Mouse (Mus musculus) 416B (cell line): ENCODE measurements around the gene Preb.
A peak's percentile ranks its signal among the peaks of the same experiment; 100 is the strongest.

ENCODE experiments used
- DNase-seq: peaks from one replicate; pipeline ENCODE4 v3.0.0; 2011; ENCODE audit warnings: low read depth

The Preb gene

DNA sequence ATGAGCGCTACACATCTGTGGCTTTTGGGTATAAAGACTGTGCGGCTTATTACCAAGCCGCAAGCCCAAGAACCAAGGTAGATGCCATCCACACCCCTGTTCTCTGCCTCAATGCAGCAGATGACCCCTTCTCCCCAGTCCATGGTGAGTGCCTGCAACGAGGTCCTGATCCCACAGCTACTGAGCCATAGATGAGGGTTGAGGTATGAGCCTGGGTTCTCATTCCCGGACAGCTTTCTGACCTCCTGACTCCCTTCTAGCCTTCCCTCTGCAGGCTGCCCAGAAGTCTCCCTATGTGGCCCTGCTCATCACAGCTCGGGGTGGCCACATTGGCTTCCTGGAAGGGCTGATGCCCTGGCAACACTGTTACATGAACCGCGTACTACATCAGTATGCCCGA, 5.6 kb downstream of the Preb start:
- DNase-seq, result no peak

DNA sequence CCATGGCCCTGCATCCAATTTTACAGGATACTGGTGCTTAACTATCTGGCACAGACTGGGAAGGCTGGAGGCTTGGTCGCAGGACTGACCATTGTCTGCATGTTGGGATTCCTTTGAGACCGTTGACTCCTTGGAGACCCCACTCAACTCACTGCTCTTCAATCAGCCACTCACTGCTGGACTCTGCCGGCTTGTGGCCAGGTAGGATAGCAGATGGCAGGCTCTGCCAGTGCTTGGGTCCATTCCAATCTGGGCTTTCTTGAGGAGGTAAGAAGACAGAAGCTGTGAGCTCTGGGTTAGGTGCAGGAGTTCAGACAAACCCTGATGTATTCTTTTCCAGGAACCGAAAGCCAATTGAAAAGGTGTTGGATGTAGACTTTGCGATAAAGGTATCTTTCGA, 6.1 kb downstream of the Preb start:
- DNase-seq, result no peak

DNA sequence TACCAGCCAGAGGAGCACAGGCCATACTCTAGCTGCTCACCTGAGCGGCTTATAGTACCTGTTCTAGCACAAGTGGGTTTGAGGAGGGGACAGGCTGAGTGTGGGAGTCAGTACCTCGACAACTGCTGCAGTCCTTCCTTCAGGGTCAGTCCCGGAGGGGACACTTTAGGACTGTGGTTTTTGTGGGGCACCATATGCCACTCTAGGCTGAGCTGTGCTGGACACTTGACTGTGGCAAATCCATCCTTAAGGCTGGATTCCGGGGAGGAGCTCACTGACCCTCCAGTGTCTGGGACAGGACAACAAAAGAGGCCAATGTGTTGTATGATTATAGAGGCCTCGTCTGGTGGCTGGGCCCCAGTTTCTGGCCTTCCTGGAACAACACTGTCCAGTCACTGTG, 7.6 kb downstream of the Preb start:
- DNase-seq, result no peak

DNA sequence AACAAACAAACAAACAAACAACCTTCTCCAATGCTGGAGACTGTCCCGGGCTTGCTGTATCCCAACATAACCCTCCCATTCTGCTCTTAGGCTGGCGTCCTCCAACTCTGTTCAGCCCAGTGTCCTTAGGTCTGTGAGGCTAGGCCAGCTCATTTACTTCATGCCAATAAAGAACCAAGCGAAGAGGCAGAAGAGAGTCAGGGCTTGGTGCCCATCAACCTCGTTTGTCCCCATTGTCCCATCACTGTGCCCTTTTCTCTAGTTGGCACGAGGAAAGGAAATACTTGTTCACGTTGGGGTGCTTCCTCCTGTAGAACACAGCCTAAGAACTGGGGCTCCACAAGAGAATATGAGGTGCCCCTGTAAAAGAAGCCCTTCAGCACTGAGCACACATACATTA, 8.5 kb downstream of the Preb start:
- no peak for DNase-seq

DNA sequence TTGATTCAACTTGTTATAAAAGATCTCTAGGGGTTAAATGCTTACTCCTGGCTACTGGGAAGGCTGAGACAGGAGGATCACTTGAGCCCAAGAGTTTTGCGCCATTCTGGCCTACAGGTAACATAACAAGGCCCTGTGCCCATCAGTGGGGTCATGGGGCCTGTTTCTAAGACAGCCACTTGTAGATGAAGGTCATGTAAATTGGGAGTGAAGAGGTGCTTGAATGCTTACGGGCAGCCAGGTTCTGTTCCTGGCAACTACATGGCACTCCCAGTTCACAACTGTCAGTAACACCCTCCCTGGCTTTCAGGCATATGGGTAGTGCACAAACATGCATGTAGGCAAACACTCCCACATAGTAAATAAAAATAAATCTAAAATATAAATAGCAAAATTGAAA, 9.2 kb downstream of the Preb start:
- DNase-seq, result no peak

DNA sequence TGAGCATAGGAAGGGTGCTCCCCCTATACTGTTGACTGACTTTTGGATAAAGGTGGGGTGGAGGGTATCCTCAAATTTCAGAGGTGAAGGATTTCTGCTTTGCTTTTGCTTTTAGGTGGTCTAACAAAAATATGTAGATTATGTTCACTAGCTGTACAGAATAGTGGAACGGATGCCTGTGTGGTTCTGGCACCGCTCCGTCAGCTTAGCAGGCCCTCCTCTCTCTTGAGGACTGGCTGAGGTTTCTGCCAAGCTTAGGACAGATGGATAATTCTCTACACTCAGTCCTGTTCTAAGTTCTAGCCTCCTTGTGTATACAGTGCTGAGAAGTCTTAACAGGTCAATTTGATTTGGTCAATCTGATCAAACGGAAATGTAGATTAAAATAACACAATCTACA, 9.7 kb downstream of the Preb start:
- peak; percentile 26 for DNase-seq

DNA sequence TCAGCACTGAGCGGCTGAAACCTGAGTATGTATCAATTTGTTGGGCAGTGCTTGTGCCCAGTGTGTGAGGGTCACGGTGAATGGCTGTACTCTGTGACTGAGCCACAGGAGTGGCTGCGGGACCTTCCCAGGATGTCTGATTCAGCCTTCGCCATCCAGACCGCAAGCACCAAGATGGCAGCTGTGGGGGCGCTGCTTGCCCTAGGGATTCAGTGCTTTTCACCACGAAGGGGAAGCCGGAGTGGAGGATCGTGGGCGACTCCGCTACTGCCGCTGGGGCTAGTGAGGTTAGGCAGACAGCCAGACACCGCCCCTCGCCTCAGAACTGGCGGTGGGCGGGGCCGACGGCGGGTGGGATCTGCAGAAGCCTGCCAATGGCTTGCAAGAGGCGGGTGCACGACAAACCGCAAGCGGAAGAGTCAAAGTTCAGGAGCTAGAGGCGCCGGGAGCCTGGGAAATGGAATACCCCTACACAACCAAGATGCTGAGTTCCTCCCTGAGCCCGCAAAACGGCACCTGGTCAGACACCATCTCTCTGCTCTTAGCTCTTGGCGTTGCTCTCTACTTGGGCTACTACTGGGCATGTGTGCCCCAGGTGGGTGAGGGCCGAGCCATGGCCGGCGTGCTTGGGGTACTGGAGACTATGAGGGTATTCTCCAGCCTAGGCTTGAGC, 10.4 kb downstream of the Preb start:
- peak; percentile 96 for DNase-seq

DNA sequence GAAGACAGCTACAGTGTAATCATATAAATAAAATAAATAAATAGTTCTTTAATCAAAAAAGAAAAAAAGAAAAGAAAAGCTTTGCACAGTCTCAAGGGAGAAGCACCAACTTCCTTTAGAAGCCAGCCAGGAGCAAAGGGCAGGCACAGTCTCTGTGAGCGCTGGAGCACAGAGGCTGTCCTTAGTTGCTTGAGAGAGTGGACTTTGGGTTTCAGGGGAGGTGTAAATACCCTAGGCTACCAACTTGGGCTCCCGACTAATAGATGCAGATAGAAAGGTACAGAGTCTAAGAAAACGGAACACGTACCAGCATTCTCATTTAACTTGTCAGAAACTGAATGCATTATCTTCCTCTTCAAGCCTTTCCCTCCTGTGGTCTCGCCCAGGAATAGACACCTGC, 11.5 kb downstream of the Preb start:
- DNase-seq, result no peak

DNA sequence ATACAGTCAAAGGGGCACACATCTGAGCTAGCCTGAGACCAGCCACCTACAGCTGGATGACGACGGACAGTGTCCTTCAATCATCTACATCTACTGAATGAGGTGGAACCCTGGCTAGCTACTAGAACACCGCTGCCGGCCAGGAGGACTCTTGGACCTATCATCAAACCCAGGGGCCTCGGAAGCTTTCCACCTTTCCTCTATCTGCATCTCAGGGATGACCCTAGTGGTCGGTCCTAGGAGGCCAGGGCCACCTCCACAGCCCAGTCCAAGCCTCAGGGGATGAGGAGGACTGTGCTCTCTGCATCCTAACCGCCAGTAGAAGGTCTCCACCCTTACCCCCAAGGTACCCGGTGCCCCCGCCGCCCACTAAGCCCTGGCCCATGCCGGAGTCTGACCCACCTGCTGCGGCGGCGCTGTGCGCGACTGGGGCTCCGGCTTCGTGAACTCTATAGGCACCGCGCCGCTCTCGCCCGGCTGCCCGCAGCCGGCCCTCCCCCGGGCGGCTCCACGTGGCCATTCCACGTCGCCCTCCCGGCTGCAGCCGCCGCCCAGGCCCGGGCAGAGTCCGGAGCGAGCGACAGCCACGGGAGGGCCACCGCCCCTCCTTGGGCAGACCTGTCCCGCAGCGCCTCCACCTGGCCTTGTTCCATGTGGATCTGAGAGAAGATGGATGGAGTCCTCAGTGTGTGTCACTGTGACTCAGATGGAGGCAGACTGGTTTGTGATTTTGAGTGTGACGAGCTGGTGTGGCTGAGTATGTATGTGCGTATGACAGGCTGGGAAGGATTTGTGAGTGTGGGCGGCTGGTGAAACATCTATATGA, 15.0 kb downstream of the Preb start, which contains the start of gene Cgref1:
Gene Cgref1, minus strand, starts transcription at position 636 of the 826 bp plus-strand sequence.
- no peak for DNase-seq

DNA sequence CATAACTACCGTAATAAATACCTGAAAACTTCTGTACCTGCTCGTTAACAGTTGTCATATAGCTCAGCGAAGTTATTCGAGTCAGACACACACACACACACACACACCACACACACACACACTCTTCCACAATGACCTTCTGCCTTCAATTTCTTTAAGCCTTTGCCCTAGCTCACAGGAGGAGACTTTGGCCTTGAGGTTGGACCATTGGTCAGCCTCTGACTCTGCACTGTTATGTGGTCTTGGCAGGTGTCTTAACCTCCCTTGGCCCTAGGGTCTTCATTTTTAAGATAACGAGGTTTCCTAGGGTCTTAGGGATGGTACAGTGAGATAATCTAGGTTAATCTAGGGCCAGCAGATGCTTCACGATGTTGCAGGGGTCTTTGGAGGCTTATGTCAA, 15.8 kb downstream of the Preb start:
- no peak for DNase-seq

DNA sequence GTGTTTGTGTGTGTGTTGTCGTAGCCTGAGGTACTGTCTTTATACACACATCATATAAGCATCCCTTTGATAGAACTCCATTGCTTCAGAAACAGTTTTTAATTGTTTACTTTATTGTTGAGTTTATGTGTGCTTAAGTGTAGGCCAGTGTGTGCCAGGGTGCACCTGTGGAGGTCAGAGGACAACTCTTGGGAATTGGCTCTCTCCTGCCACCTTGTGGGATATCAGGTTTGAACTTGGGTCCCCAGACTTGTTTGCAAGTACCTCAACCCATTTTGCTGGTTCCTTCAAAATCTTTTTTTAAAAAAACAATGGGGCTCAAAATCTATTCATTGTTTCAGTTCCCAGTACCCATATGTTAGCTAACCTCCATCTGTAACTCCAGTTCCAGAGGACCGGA, 17.2 kb downstream of the Preb start:
- DNase-seq, result peak; percentile 57

DNA sequence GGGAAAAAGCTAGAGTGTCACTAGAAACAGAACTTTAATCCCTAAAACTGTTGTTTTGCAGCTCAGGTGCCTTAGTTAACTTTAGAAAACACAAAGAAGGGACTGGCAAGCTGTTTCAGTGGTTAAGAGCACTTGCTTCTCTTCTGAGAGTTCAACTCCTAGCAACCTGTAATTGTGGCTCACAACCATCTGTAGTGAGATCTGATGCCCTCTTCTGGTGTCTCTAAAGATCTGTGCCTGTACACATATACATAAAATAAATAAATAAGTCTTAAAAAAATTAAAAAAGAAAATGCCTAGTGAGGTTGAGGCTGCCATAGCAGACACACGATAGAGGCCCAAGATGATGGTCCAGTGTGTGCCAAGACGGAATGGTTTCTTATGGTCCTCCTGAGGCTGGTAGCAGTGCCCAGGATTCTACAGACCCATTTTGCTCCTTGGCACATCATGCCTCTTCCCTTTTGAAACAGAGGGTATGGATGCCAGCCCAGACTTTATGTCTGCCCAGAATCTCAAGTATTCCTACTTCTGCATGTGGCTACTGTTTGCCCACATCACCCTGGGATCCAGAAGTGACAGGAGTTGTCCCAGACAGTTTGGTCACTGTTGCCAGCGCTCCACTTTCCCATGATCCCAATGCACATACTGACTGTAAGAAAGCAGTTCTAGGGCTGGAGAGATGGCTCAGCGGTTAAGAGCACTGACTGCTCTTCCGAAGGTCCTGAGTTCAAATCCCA, 25.3 kb downstream of the Preb start:
- peak; percentile 37 for DNase-seq

DNA sequence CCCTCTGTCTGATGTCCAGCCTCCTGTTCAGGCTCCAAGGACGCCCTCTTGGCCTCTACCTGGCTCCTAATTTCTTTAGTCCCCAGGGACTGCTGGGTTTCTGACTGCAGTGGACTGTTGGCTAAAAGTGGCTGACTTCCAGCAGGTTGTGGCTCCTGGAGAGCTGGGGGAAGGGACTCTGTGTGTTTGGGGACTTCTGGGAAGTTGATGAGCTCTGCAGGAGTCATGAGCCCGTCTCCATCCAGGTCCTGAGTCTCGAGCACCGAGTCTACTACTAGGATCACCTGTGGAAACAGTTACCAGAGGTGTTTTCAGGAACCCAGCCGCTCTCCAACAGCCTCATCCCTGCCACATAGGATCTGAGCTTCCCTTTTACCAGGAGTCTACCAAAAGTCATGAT, 26.5 kb downstream of the Preb start:
- DNase-seq, result no peak

DNA sequence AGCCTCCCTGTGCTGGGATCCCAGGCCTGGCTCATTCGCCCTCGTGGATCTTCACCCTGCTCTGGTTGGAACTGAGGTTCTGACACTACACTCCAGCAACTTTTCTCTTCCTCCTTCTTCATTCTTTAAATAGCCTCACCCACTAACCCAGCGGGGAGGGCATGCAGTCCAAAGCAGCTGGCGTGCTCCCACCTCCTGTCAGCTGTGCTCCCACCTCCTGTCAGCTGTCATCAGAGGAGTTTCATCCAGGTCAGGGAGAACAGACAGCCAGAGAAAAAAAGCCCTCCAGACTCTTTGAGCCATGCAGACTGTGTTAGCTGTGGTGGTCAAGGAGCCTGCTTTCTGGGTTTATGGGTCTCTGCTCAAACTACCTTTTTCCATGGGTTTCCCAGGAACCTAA, 28.8 kb downstream of the Preb start:
- DNase-seq, result no peak

DNA sequence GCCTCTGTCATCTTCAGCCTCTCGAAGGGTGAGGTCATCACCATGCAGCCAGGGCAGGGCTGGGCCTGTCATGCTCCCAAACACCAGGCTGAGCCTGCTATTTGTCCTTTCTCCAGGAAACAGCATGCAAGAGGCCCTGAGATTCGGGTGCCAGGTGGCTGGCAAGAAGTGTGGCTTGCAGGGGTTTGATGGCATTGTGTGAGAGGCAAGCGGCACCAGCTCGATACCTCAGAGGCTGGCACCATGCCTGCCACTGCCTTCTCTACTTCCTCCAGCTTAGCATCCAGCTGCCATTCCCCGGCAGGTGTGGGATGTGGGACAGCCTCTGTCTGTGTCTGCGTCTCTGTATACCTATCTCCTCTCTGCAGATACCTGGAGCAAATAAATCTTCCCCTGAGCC, 29.3 kb downstream of the Preb start:
- no peak for DNase-seq

DNA sequence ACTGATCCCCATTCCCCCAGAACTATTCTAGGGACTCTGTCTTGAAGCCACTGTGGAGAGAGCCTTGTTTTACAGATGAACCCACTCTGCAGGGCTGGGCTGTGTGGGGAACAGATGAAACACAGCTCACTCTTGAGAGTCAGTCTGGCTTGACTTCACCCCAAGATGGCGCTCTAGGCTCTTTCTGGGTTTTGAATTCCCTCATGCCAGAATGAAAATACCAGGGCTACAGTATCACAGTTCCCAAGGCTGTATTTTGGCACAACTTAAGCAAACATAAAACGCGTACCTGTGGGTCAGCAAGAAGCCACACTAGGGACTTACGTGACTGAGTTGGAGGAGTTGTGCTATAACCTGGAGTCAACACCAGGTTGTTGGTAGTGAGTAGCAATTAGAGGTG, 30.0 kb downstream of the Preb start:
- DNase-seq, result peak; percentile 64

DNA sequence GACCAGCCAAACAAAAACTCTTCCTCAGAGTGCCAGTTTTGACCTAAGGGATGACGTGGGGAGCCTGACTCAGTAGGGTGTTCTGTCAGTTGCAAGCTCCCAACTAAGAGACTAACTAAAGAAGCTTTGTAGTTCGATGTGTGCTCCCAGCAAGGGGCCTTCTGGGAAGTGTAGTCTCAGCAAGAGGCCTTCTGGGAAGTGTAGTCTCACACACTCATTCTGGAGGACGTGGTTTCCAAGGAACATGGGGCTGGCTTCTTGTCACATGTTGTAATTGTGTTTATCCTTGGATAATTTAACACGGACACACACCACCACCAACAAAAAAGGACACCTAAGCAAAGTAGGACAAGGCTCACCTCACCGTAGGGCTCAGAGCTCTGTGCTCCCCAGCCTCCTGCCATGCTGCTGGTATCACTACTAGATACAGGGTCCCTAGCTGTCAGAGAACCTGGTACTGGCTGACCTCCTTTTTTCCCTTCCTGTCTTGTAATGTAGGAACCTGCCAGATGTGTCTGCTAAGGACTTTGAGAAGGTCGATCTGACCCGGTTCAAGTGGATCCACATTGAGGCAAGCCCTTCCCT, 32.1 kb downstream of the Preb start:
- no peak for DNase-seq

DNA sequence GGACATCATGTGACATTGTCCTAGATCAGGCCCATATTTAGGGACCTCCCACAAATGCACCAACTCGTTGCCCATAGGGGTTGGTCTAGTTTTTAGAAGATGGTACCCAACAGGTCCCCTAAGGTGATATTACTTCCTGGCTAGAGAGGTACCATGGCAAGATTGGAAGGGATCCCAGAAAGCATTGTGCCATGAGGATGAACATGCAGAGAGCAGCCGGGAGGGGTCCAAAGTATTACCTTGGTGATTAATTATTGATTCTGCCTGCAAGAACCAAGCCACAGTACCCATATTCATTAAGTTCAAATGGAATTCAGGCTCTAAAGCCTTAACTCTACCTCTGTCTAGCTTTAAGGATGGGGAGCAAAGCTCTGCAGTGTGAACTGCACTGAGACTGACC, 34.1 kb downstream of the Preb start:
- no peak for DNase-seq

DNA sequence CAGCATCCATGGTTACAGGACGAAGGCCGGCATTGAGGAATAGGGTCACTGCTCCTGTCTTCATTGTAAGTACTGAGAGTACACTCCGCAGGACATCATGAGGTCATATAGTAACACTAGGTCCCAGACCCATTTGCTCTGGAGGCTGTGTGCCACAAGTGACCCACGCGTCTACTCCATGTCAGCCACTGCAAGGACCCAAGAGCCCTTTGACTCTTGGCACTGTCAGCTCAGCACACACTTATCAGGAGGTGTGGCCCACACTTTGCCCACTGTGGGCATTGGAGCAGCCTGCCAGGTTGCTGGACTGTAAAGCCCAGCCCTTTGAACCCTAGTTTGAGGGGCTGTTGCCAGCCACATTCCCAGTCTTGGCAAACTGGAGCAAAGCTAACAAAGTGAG, 34.9 kb downstream of the Preb start:
- DNase-seq, result no peak

DNA sequence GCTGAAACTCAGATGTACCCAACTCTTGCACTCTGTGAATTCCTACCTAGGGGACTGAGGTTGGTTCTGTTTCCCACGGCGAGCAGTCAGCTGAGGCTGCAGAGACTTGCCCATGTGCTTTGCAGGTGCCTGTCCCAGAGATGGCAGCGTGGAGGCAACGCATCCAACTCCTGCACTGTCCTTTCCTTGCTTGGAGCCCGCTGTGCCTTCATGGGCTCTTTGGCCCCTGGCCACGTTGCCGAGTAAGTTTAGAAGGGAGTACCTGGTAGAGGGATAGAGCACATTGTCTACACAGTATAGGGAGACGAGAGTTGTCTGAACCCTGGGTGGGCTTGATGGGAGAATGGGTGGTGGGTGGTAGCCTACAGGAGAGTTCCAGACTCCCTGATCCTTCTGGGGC, 35.5 kb downstream of the Preb start:
- no peak for DNase-seq

DNA sequence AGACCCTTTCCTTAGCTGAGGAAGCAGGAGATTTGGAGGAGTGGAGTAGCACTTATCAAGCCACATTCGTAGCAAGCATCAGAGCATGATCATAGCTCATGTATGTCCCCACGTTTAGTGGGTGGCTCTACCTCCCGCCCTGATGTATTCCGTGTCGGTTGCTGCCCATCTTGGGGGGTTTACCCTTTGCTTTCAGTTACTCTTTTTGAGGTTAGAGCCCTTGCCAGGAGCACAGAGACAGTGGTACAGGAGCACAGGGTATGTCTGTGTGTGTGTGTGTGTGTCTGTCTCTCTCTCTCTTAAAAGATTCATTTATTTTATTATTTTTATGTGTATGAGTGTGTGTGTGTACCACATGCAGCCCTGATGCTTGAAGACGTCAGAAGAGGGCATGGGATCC, 37.0 kb downstream of the Preb start:
- no peak for DNase-seq

DNA sequence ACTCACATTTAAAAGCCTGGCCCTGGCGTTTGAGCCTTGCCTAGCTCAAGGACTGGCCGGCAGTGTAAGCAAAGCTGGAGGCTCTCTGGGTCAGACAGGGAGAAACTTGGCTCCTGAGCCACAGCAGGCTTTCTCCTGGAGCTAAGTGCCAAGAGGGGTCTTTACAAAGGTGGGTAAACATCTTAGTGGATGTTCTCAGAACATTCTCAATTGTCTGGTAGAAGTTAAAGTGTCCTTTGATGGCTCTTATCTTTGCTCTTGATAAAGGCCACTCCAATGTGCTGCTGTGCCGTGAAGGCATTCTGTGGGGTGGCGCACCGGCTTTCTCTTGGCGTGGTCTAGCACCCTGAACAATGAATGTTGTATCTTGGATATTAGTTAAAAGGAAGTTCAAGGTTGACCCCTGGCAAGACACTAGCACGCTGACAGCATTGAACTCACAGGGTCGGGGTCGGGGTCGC, 37.5 kb downstream of the Preb start:
- DNase-seq, result peak; percentile 32
